8 mouse cellular contexts compared by ENCODE assay signal in the genomic region with DNA sequence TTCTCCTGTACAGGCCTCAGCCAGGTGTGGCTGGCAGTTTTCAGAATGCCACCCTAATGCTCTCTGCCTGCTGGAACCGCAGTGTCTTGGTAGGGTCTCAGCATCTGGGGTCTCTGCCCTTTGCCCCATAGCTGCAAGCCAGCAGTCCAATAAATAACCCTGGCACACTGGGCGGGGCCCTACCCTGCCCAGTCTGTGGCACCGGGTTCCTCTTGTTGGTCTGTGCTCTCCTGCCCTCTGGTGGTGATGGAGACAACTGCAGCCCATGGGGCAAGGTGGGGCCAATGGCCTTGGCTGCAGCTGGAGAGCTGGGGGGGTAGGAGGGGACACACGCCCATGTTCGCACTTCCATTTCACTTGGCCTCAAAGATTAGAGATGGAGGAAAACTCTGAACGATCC.
DNase-seq lines count a peak whose midpoint lies in the region; ATAC-seq lines count a peak whose summit lies in the region.

No protein-coding gene starts in this region.

- peak; percentile 36 for ATAC-seq in activated CD4-positive, CD25-positive, alpha-beta regulatory T cell, adult 4 months
- peak; percentile 52 for ATAC-seq in inflammation-experienced regulatory T-cells, adult 6 months
- ATAC-seq in midbrain, embryonic 11.5 days (ENCODE audit: low FRiP score), result peak; percentile 84

- no peaks in the 10 kb centered on the region for H3K36me3 ChIP-seq in midbrain, embryonic 11.5 days (ENCODE audit: control insufficient read depth, insufficient read depth, low read length)

- no peak overlapping the region for H3K4me3 ChIP-seq in midbrain, embryonic 11.5 days (ENCODE audit: low read depth, low read length)

- H3K9me3 ChIP-seq in midbrain, embryonic 11.5 days (ENCODE audit: control insufficient read depth, low read length), result no peaks in the 10 kb centered on the region

- WGBS in midbrain, embryonic 11.5 days, result 42% methylated on average over 6 of the region's 6 CpGs

- H3K4me1 ChIP-seq in midbrain, embryonic 11.5 days (ENCODE audit: control insufficient read depth, insufficient read depth, low read length), result no peaks in the 10 kb centered on the region

- peak; percentile 92 to 95 for DNase-seq in cerebellum, postnatal 14 days
- DNase-seq in frontal cortex, postnatal 36 days (ENCODE audit: low spot score in 2 of 2), result peak; percentile 82 to 87
- peak; percentile 44 to 84 for DNase-seq in left cerebral cortex, adult 9 months (ENCODE audit: low spot score in 2 of 2)
- DNase-seq in midbrain, embryonic 11.5 days (ENCODE audit: low spot score, missing footprints), result peak; percentile 98
- DNase-seq in right cerebral cortex, postnatal 4 days, result peak; percentile 76
- peak; percentile 65 to 76 for DNase-seq in urinary bladder, postnatal 36 days (ENCODE audit: low spot score in 2 of 2)

- H3K27me3 ChIP-seq in midbrain, embryonic 11.5 days (ENCODE audit: control insufficient read depth, insufficient read depth, low read length), result no peaks in the 10 kb centered on the region

- H3K27ac ChIP-seq in midbrain, embryonic 11.5 days (ENCODE audit: low read depth, low read length), result no peak overlapping the region

- no peak overlapping the region for H3K9ac ChIP-seq in midbrain, embryonic 11.5 days (ENCODE audit: low read length)

- no peak overlapping the region for H3K4me2 ChIP-seq in midbrain, embryonic 11.5 days
